Mouse (Mus musculus): ENCODE data around the gene Bcdin3d.

Bcdin3d gene

GRCm38 (mm10) chr15:99456338-99456962 is 18.1 kb downstream of the Bcdin3d start:
- ChIA-PET POLR2A (interaction anchor here in 2 of 4 experiments (0.7 to 2.4 kb wide), 4 partner anchors 14 to 637 kb away, joined by 3 to 10 read pairs (median 4); no protein-coding TSS in a partner anchor), CTCF (no interaction called here)

- ChIA-PET POLR2A (interaction anchor here in 3 of 4 experiments (0.6 to 2.2 kb wide), 11 partner anchors 15 to 828 kb away, joined by 3 to 10 read pairs (median 3); no protein-coding TSS in a partner anchor), CTCF (no interaction called here)
Measured at GRCm38 (mm10) chr15:99455415-99455814, 19.1 kb downstream of the Bcdin3d start.

- ChIA-PET POLR2A (interaction anchor here in 3 of 4 experiments (0.6 to 2.2 kb wide), 11 partner anchors 16 to 940 kb away, joined by 3 to 10 read pairs (median 4); no protein-coding TSS in a partner anchor), CTCF (interaction anchor here (0.5 to 0.9 kb wide), 10 partner anchors 28 to 1665 kb away, joined by 3 to 11 read pairs (median 4); no protein-coding TSS in a partner anchor)
Measured at GRCm38 (mm10) chr15:99454585-99455279, 19.8 kb downstream of the Bcdin3d start.

GRCm38 (mm10) chr15:99453153-99453900 is 21.2 kb downstream of the Bcdin3d start:
- CTCF ChIA-PET = interaction anchor here in 3 of 4 experiments (0.5 to 1.3 kb wide), 4 partner anchors 31 to 427 kb away, joined by 3 to 6 read pairs (median 4); no protein-coding TSS in a partner anchor

GRCm38 (mm10) chr15:99449751-99450280 is 24.7 kb downstream of the Bcdin3d start:
- POLR2A ChIA-PET = interaction anchor here in 3 of 4 experiments (0.6 to 2.5 kb wide), 9 partner anchors 8 to 190 kb away, joined by 3 to 7 read pairs (median 4); partner anchors contain the start of gene Nckap5l (in 1 of the 3)
- CTCF ChIA-PET = interaction anchor here in 3 of 4 experiments (0.6 to 1.6 kb wide), 6 partner anchors 17 to 70 kb away, joined by 3 to 4 read pairs (median 3); no protein-coding TSS in a partner anchor

More at GRCm38 (mm10) chr15:99453153-99453900, 21.2 kb downstream of the Bcdin3d start:
- POLR2A ChIA-PET = interaction anchor here in 2 of 4 experiments (1.1 to 1.2 kb wide), 2 partner anchors 19 to 22 kb away, joined by 3 to 5 read pairs; no protein-coding TSS in a partner anchor

- POLR2A ChIA-PET = interaction anchor here in 3 of 4 experiments (0.6 to 2.5 kb wide), 11 partner anchors 8 to 190 kb away, joined by 3 to 7 read pairs (median 4); partner anchors contain the start of gene Nckap5l (in 1 of the 3)
- CTCF ChIA-PET = interaction anchor here in 3 of 4 experiments (0.6 to 1.6 kb wide), 6 partner anchors 16 to 70 kb away, joined by 3 to 4 read pairs (median 3); no protein-coding TSS in a partner anchor
Measured at GRCm38 (mm10) chr15:99449131-99449750, 25.3 kb downstream of the Bcdin3d start.

GRCm38 (mm10) chr15:99446136-99446535 is 28.4 kb downstream of the Bcdin3d start:
- CTCF ChIA-PET = interaction anchor here in 3 of 4 experiments (0.6 to 1.5 kb wide), 4 partner anchors 25 to 1272 kb away, joined by 3 to 4 read pairs (median 4); no protein-coding TSS in a partner anchor
- POLR2A ChIA-PET = interaction anchor here (0.5 to 2.7 kb wide), 4 partner anchors 12 to 260 kb away, joined by 3 to 8 read pairs (median 4); partner anchors contain the start of gene Nckap5l (in 1 of the 4)

- CTCF ChIA-PET = interaction anchor here in 2 of 4 experiments (0.9 to 1.5 kb wide), 2 partner anchors 26 to 270 kb away, joined by 3 to 4 read pairs; no protein-coding TSS in a partner anchor
- POLR2A ChIA-PET = interaction anchor here in 3 of 4 experiments (0.5 to 2.7 kb wide), 4 partner anchors 13 to 193 kb away, joined by 3 to 8 read pairs (median 3); partner anchors contain the start of gene Nckap5l (in 1 of the 3)
Measured at GRCm38 (mm10) chr15:99445567-99445966, 29.0 kb downstream of the Bcdin3d start.

- POLR2A ChIA-PET = interaction anchor here in 2 of 4 experiments (0.6 to 1.2 kb wide), 2 partner anchors 16 to 389 kb away, joined by 3 to 5 read pairs; no protein-coding TSS in a partner anchor
- CTCF ChIA-PET = no interaction called here
Measured at GRCm38 (mm10) chr15:99442358-99442757, 32.2 kb downstream of the Bcdin3d start.

GRCm38 (mm10) chr15:99440816-99441457 is 33.6 kb downstream of the Bcdin3d start:
- ChIA-PET CTCF (interaction anchor here in 1 of 4 experiments (1.5 kb wide), 1 partner anchor 14 kb away, joined by 4 read pairs; no protein-coding TSS in a partner anchor), POLR2A (interaction anchor here in 3 of 4 experiments (0.6 to 1.6 kb wide), 7 partner anchors 10 to 1200 kb away, joined by 3 to 5 read pairs (median 4); partner anchors contain the start of gene Nckap5l (in 1 of the 3))

- ChIA-PET CTCF (interaction anchor here in 1 of 4 experiments (1.5 kb wide), 1 partner anchor 13 kb away, joined by 4 read pairs; no protein-coding TSS in a partner anchor), POLR2A (interaction anchor here in 3 of 4 experiments (0.7 to 1.6 kb wide), 6 partner anchors 9 to 1201 kb away, joined by 3 to 5 read pairs (median 4); partner anchors contain the start of gene Nckap5l (in 1 of the 3))
Measured at GRCm38 (mm10) chr15:99440112-99440815, 34.3 kb downstream of the Bcdin3d start.

GRCm38 (mm10) chr15:99438966-99439698 is 35.4 kb downstream of the Bcdin3d start:
- ChIA-PET POLR2A (interaction anchor here in 2 of 4 experiments (0.6 to 1.4 kb wide), 5 partner anchors 10 to 239 kb away, joined by 3 to 6 read pairs (median 3); partner anchors contain the start of gene Nckap5l (in 1 of the 2)), CTCF (no interaction called here)

GRCm38 (mm10) chr15:99433913-99434312 is 40.6 kb downstream of the Bcdin3d start:
- POLR2A ChIA-PET = interaction anchor here in 3 of 4 experiments (0.6 to 2.9 kb wide), 9 partner anchors 9 to 198 kb away, joined by 3 to 16 read pairs (median 4); partner anchors contain the start of genes Nckap5l (in 1 of the 3) and Tmbim6 (in 1 of the 3)
- CTCF ChIA-PET = interaction anchor here (0.6 to 2.2 kb wide), 7 partner anchors 11 to 38 kb away, joined by 3 to 6 read pairs (median 4); no protein-coding TSS in a partner anchor

GRCm38 (mm10) chr15:99433081-99433718 is 41.3 kb downstream of the Bcdin3d start:
- ChIA-PET POLR2A (interaction anchor here in 2 of 4 experiments (0.6 to 2.9 kb wide), 10 partner anchors 8 to 197 kb away, joined by 3 to 16 read pairs (median 4); partner anchors contain the start of genes Nckap5l (in 1 of the 2) and Tmbim6 (in 1 of the 2)), CTCF (interaction anchor here (0.5 to 2.2 kb wide), 14 partner anchors 11 to 1021 kb away, joined by 3 to 6 read pairs (median 4); no protein-coding TSS in a partner anchor)

Data from embryonic stem cell, embryonic (primary cell).